Mouse (Mus musculus) left cerebral cortex, adult 11 months (tissue): ENCODE data around the gene Rtp2.

Experiments
- DNase-seq: peaks from one replicate; pipeline ENCODE4 v3.0.0; 2022; ENCODE audit warnings: low spot score

Gene Rtp2

GRCm38 (mm10) chr16:23890151-23890550 lies 42.0 kb downstream of the Rtp2 start:
- no peak for DNase-seq

GRCm38 (mm10) chr16:23887910-23888579 lies 44.1 kb downstream of the Rtp2 start:
- no peak for DNase-seq

DNA sequence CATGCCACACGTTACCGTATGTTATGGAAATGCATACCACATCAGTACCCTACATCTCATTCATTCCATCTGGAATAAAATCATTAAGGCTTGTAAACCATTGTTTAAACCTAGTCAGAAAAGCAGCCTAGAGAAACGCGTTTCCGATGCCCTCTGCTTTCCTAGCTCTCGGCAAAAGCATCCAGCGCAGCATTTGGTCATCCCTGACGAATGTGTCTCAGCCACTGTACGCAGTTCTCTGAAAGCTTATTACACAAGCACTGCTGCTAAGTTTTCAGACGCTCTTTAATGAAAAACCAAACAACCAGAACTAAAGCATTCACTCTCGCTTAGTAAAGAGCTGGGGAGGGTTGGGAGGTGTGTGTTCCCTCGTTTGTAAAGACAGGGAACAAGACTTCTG lies 47.1 kb downstream of the Rtp2 start:
- DNase-seq, result no peak
